Mouse (Mus musculus) bone marrow macrophage, adult 2 months (primary cell): ENCODE data around the gene Ankrd6.

Experiments used
- CTCF ChIP-seq: IDR thresholded peaks from 2 replicates; pipeline ENCODE4 v1.5.1; 2012; ENCODE audit warnings: low read depth, mild to moderate bottlenecking, low read length, moderate library complexity
- POLR2A ChIP-seq: IDR thresholded peaks from 2 replicates; pipeline ENCODE4 v1.6.1; 2012; ENCODE audit warnings: mild to moderate bottlenecking, low read depth, low read length, borderline replicate concordance

DNA sequence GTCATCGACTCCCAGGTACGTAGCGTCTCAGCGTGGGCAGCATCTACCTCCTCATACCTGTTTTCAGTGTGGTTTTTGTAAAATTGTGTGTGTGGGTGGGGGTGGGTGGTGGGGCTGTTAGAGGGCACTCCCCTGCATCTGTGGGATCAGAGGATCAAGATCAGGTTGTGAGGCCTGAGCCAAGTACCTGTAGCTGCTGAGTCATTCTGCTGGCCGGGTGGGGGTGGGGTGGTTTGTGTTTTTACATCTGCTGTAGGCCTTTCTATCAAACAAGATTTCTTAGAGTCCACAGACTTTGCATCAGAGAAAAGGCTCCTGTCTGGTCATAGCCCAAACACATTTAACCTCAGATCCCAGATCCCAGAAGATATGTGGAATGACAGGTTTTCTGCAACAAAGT lies 45.4 kb upstream of the Ankrd6 start:
- TF ChIP-seq POLR2A (no peak), CTCF (no peak)
